Mouse (Mus musculus) ES-E14 (cell line): Measurements from ENCODE around the gene Cfap300.

Experiments
- CHD2 ChIP-seq: IDR thresholded peaks from 2 replicates; pipeline ENCODE4 v1.6.1; 2014; ENCODE audit warnings: mild to moderate bottlenecking, low read depth, low read length, inconsistent platforms
- HCFC1 ChIP-seq: IDR thresholded peaks from 2 replicates; pipeline ENCODE4 v1.6.1; 2012; ENCODE audit warnings: low read length, inconsistent platforms, borderline replicate concordance; ENCODE audit not compliant: insufficient read depth
- ZC3H11A ChIP-seq: IDR thresholded peaks from 2 replicates; pipeline ENCODE4 v1.6.1; 2012; ENCODE audit warnings: low read depth, mild to moderate bottlenecking, inconsistent platforms, low read length, borderline replicate concordance

DNA sequence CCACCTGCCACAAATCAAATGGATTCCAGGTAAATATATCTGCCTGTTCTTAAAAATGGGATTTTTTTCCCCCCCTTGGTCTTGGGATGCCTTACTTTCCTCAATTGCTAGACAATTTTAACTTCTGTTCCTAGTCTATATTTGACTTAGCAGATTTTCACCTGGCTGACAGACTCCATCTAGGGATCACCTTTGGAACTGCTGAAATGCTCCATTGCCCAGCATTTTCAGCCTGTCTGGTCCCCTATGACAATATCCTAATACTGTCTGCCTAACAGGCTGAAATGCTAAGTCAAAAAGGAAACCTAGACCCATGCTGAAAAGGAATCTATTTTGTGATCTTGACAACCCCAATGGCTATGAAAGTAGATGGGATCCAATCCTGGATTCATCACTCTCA lies 31.7 kb upstream of the Cfap300 start:
- no peak for TF ChIP-seq HCFC1
- TF ChIP-seq CHD2: no peak
- TF ChIP-seq ZC3H11A: no peak
